Mouse (Mus musculus): Measurements from ENCODE around the gene Hoxd10. TPM values are rescaled to one million over a fixed set of nuclear protein-coding genes. Genes with fewer than 3 reads are reported as not detected.

Gene Hoxd10
- total and polyA plus RNA-seq, 3 experiments, result not detected

- Histone ChIP-seq H3K27ac (no peak overlapping the region), H3K27me3 (ENCODE audit: control insufficient read depth, insufficient read depth, low read length) (peaks cover 40% of the 10 kb centered on the region), H3K4me1 (ENCODE audit: control insufficient read depth, insufficient read depth, low read length) (no peaks in the 10 kb centered on the region), H3K9ac (ENCODE audit: low read depth, low read length) (no peak overlapping the region), H3K36me3 (ENCODE audit: control insufficient read depth, insufficient read depth, low read length) (no peaks in the 10 kb centered on the region), H3K79me2 (replicated peaks; ENCODE audit: control insufficient read depth, insufficient read depth, low read length) (no peaks in the 10 kb centered on the region), H3K4me3 (no peak overlapping the region)
- intact Hi-C loops (cut with DNase I), result no loop called here
- TF ChIP-seq POLR2A (IDR thresholded peaks at IDR 0.05; ENCODE audit: insufficient read depth, low read depth, low read length), result no peak
- TF ChIP-seq EP300 (IDR thresholded peaks at IDR 0.05; ENCODE audit: insufficient read depth, low read depth, low read length), result no peak
- 12% methylated on average over 9 of the region's 9 CpGs for WGBS
- no peak for DNase-seq
Observed at GRCm38 (mm10) chr2:74731799-74732512, 40.2 kb downstream of the Hoxd10 start.

GRCm38 (mm10) chr2:74732513-74733316 lies 41.0 kb downstream of the Hoxd10 start:
- peaks cover 37% of the 10 kb centered on the region for H3K27me3 ChIP-seq (ENCODE audit: control insufficient read depth, insufficient read depth, low read length)
- intact Hi-C loops (cut with DNase I), result no loop called here

DNA sequence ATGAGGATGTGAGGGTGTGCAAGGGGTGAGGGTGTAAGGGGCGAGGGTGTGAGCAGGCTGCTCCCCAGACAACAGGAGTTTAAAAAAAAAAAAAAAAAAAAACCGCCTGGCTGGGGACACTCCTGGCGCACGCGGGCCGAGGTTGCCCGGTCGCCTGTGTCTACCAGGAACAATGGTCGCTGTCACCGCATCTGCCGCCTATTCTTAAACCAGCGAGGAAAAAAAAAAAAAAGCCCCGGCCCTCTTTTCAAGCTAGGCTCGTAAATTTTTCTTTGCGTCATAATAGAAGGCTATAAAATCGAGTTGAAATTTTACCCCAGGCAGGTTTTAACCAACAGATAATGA lies 41.6 kb downstream of the Hoxd10 start:
- Histone ChIP-seq H3K79me2 (replicated peaks; ENCODE audit: control insufficient read depth, insufficient read depth, low read length) (no peaks in the 10 kb centered on the region), H3K9ac (ENCODE audit: low read depth, low read length) (no peak overlapping the region), H3K27ac (no peak overlapping the region), H3K27me3 (ENCODE audit: control insufficient read depth, insufficient read depth, low read length) (peaks cover 35% of the 10 kb centered on the region), H3K4me1 (ENCODE audit: control insufficient read depth, insufficient read depth, low read length) (no peaks in the 10 kb centered on the region), H3K36me3 (ENCODE audit: control insufficient read depth, insufficient read depth, low read length) (no peaks in the 10 kb centered on the region), H3K4me3 (no peak overlapping the region)
- no peak for TF ChIP-seq CTCF (IDR thresholded peaks at IDR 0.05)
- intact Hi-C loops (cut with DNase I), result no loop called here
- WGBS, result 6% methylated on average over 16 of the region's 16 CpGs
- no peak for DNase-seq

More at GRCm38 (mm10) chr2:74732513-74733316, 41.0 kb downstream of the Hoxd10 start:
- Histone ChIP-seq H3K4me1 (ENCODE audit: control insufficient read depth, insufficient read depth, low read length) (no peaks in the 10 kb centered on the region), H3K36me3 (ENCODE audit: control insufficient read depth, insufficient read depth, low read length) (no peaks in the 10 kb centered on the region), H3K9ac (ENCODE audit: low read depth, low read length) (no peak overlapping the region), H3K27ac (no peak overlapping the region), H3K79me2 (replicated peaks; ENCODE audit: control insufficient read depth, insufficient read depth, low read length) (no peaks in the 10 kb centered on the region), H3K4me3 (no peak overlapping the region)
- DNase-seq, result no peak
- TF ChIP-seq EP300 (IDR thresholded peaks at IDR 0.05; ENCODE audit: insufficient read depth, low read depth, low read length), result no peak
- 4% methylated on average over 52 of the region's 52 CpGs for WGBS

DNA sequence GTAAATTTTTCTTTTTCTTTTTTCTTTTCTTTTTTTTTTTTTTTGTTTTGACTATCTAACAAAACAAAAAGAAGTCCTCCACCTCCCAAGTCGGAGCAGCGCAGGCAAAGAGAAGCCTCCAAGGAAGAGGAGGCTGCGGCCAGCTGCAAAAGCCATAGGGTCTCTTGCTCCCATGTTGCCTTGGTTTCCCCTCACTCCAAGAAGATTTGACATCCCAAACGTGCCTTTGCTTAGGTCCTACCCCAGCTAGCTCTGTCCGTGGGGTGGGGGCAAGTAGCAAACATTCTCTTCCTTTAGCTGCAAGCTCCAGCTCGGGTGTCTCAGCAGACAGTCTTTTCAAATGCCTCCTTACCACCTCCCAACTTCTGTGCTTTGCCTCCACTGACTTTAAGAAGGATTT lies 42.0 kb downstream of the Hoxd10 start:
- intact Hi-C loops (cut with DNase I), result no loop called here
- H3K4me1 ChIP-seq (ENCODE audit: control insufficient read depth, insufficient read depth, low read length), result no peaks in the 10 kb centered on the region
- WGBS, result 12% methylated on average over 6 of the region's 6 CpGs

DNA sequence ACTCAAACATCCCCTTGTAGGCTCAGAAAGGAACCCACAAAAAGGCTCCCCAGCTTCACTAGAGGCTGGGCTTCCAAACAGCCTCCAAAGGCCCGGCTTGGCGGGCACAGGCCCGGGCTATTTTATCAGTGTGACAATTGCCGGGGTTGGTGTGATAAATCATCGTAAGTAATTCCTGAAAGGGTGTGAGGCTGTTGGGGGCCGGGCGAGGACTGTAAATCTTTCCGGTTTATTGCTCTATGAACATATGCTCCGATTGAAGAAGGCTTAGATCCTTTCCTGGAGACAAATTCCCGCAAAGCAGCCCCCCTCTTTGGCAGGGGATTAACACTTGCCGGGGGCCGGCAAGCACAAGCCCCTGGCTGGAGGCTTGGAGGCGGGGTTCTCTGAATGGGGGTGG lies 42.7 kb downstream of the Hoxd10 start:
- H3K4me1 ChIP-seq (ENCODE audit: control insufficient read depth, insufficient read depth, low read length), result no peaks in the 10 kb centered on the region
- no peak for DNase-seq
- peaks cover 39% of the 10 kb centered on the region for H3K27me3 ChIP-seq (ENCODE audit: control insufficient read depth, insufficient read depth, low read length)
- TF ChIP-seq CTCF (IDR thresholded peaks at IDR 0.05), result no peak
- no peak for TF ChIP-seq EP300 (IDR thresholded peaks at IDR 0.05; ENCODE audit: insufficient read depth, low read depth, low read length)
- TF ChIP-seq POLR2A (IDR thresholded peaks at IDR 0.05; ENCODE audit: insufficient read depth, low read depth, low read length), result no peak
- 9% methylated on average over 13 of the region's 13 CpGs for WGBS
- H3K36me3 ChIP-seq (ENCODE audit: control insufficient read depth, insufficient read depth, low read length), result no peaks in the 10 kb centered on the region
- no peak overlapping the region for H3K4me3 ChIP-seq
- H3K79me2 ChIP-seq (replicated peaks; ENCODE audit: control insufficient read depth, insufficient read depth, low read length), result no peaks in the 10 kb centered on the region
- H3K27ac ChIP-seq, result no peak overlapping the region
- H3K9ac ChIP-seq (ENCODE audit: low read depth, low read length), result no peak overlapping the region
- intact Hi-C loops (cut with DNase I), result no loop called here

More for the DNA sequence above, 42.0 kb downstream of the Hoxd10 start:
- no peak for DNase-seq
- H3K79me2 ChIP-seq (replicated peaks; ENCODE audit: control insufficient read depth, insufficient read depth, low read length), result no peaks in the 10 kb centered on the region
- H3K36me3 ChIP-seq (ENCODE audit: control insufficient read depth, insufficient read depth, low read length), result no peaks in the 10 kb centered on the region
- H3K27ac ChIP-seq, result no peak overlapping the region
- no peak overlapping the region for H3K4me3 ChIP-seq
- TF ChIP-seq EP300 (IDR thresholded peaks at IDR 0.05; ENCODE audit: insufficient read depth, low read depth, low read length) (no peak), CTCF (IDR thresholded peaks at IDR 0.05) (no peak)
- H3K9ac ChIP-seq (ENCODE audit: low read depth, low read length), result no peak overlapping the region
- H3K27me3 ChIP-seq (ENCODE audit: control insufficient read depth, insufficient read depth, low read length), result peaks cover 38% of the 10 kb centered on the region

GRCm38 (mm10) chr2:74734996-74735811 lies 43.5 kb downstream of the Hoxd10 start:
- H3K4me1 ChIP-seq (ENCODE audit: control insufficient read depth, insufficient read depth, low read length), result no peaks in the 10 kb centered on the region
- no peak overlapping the region for H3K27ac ChIP-seq
- DNase-seq, result no peak
- H3K27me3 ChIP-seq (ENCODE audit: control insufficient read depth, insufficient read depth, low read length), result peaks cover 42% of the 10 kb centered on the region
- no peak for TF ChIP-seq POLR2A (IDR thresholded peaks at IDR 0.05; ENCODE audit: insufficient read depth, low read depth, low read length)
- TF ChIP-seq EP300 (IDR thresholded peaks at IDR 0.05; ENCODE audit: insufficient read depth, low read depth, low read length), result no peak
- TF ChIP-seq CTCF (IDR thresholded peaks at IDR 0.05), result no peak
- H3K9ac ChIP-seq (ENCODE audit: low read depth, low read length), result no peak overlapping the region
- H3K36me3 ChIP-seq (ENCODE audit: control insufficient read depth, insufficient read depth, low read length), result no peaks in the 10 kb centered on the region
- H3K79me2 ChIP-seq (replicated peaks; ENCODE audit: control insufficient read depth, insufficient read depth, low read length), result no peaks in the 10 kb centered on the region
- intact Hi-C loops (cut with DNase I), result no loop called here
- WGBS, result 5% methylated on average over 27 of the region's 27 CpGs
- H3K4me3 ChIP-seq, result no peak overlapping the region

Measured in heart, adult 2 months (tissue).